Mouse (Mus musculus) testis, adult 2 months (tissue): ENCODE measurements around the gene Terf2ip.

Source experiments
- CTCF ChIP-seq: fragments of 200-500 bp; IDR thresholded peaks from 2 replicates; pipeline ENCODE4 v1.5.1; 2012; ENCODE audit warnings: low read depth, mild to moderate bottlenecking, inconsistent platforms, low read length, moderate library complexity; ENCODE audit not compliant: control insufficient read depth, insufficient read depth, insufficient replicate concordance
- POLR2A ChIP-seq: fragments of 200-500 bp; IDR thresholded peaks from 2 replicates; pipeline ENCODE4 v1.6.1; 2012; ENCODE audit warnings: low read depth, mild to moderate bottlenecking, inconsistent platforms, low read length, moderate library complexity; ENCODE audit not compliant: control insufficient read depth

GRCm38 (mm10) chr8:111982116-111982515 is 29.1 kb upstream of the Terf2ip start:
- TF ChIP-seq CTCF, result peak; percentile 14; the same call in 1 of the 2 replicates
- TF ChIP-seq POLR2A, result no peak
